Mouse (Mus musculus) megakaryocyte, embryonic 14.5 days (primary cell): ENCODE data around the gene Aifm1.

Experiments
- FLI1 ChIP-seq: IDR thresholded peaks from 2 replicates; pipeline ENCODE4 v1.6.1; 2012; ENCODE audit warnings: low read length, inconsistent platforms, mixed read lengths
- GATA1 ChIP-seq: IDR thresholded peaks from 3 replicates; pipeline ENCODE4 v1.6.1; 2012; ENCODE audit warnings: mixed read lengths, low read length, inconsistent platforms, borderline replicate concordance

GRCm38 (mm10) chrX:48525332-48525731, 12.0 kb upstream of the Aifm1 start:
- no peak for TF ChIP-seq GATA1
- TF ChIP-seq FLI1 = no peak
